Mouse (Mus musculus) G1E (cell line): ENCODE data around the gene Col4a3.

Source experiments
- CTCF ChIP-seq: IDR thresholded peaks from 2 replicates; pipeline ENCODE4 v1.5.1; 2012; ENCODE audit warnings: low read depth, low read length, inconsistent platforms, mixed read lengths
- GATA1 ChIP-seq: IDR thresholded peaks from 2 replicates; pipeline ENCODE4 v1.6.1; 2012; ENCODE audit warnings: borderline replicate concordance, low read length, inconsistent platforms, mixed read lengths
- GATA2 ChIP-seq: IDR thresholded peaks from 2 replicates; pipeline ENCODE4 v1.6.1; 2012; ENCODE audit warnings: low read depth, low read length, inconsistent platforms, borderline replicate concordance
- TAL1 ChIP-seq: conservative IDR thresholded peaks from 2 replicates; pipeline ENCODE4 v1.6.1; 2012; ENCODE audit warnings: low read depth, low read length, inconsistent platforms, mixed read lengths

DNA sequence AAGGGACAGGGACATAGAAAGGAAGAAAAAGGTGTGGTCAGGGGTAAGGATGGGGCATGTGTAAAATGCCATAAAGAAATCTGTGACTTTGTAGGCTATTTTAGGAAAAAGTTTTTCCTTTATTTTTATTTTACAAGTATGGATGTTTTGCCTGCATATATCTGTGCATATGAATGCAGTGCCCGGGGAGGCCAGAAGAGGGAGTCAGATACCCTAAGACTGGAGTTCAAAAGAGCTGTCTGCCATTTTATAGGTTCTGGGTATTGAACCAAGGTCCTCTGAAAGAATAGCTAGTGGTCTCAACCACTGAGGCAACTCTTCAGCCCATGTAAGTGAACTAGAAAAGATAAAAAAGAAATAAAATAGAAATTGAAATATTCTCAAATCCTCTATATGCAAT lies 15.0 kb upstream of the Col4a3 start:
- TF ChIP-seq CTCF, result peak; percentile 38
- no peak for TF ChIP-seq GATA1
- TF ChIP-seq GATA2, result no peak
- no peak for TF ChIP-seq TAL1
